Mouse (Mus musculus): ENCODE results near the gene Arhgef1. TPM values are rescaled to one million over a fixed set of nuclear protein-coding genes. Genes with fewer than 3 reads are reported as not detected.

The Arhgef1 gene
- total and polyA plus RNA-seq, 2 experiments from 2014 or later, result 28.2 to 37.0 TPM

- WGBS, result 3% methylated on average over 25 of the region's 33 CpGs
- no peak for DNase-seq (ENCODE audit: low spot score)
- Histone ChIP-seq H3K36me3 (replicated peaks; ENCODE audit: control insufficient read depth, insufficient read depth, low read length) (no peaks in the 10 kb centered on the region), H3K9ac (replicated peaks; ENCODE audit: low read depth, low read length) (no peak overlapping the region), H3K4me3 (ENCODE audit: low read depth, low read length) (peak overlapping the region; percentile 46), H3K4me2 (ENCODE audit: low read depth, low read length) (peak overlapping the region; percentile 62; the same call in 1 of the 2 replicates), H3K9me3 (replicated peaks; ENCODE audit: control insufficient read depth, low read length) (0 out of 2 replicates have a peak, but pooled peaks cover 4% of the 10 kb centered on the region), H3K4me1 (ENCODE audit: control insufficient read depth, insufficient read depth) (no peaks in the 10 kb centered on the region), H3K27ac (ENCODE audit: low read depth) (no peak overlapping the region), H3K27me3 (ENCODE audit: control insufficient read depth, insufficient read depth, low read length) (peaks cover 72% of the 10 kb centered on the region)
- TF ChIP-seq EP300 (IDR thresholded peaks at IDR 0.05; ENCODE audit: low read depth) (no peak), CTCF (IDR thresholded peaks at IDR 0.05; ENCODE audit: low read depth) (no peak)
- ATAC-seq (ENCODE audit: insufficient read depth, low read depth), result no peak
These were observed 52.5 kb downstream of the Arhgef1 start for GRCm38 (mm10) chr7:24955226-24955625.

GRCm38 (mm10) chr7:24964288-24964687 is 61.6 kb downstream of the Arhgef1 start:
- WGBS, result 59% methylated on average over 2 of the region's 2 CpGs
- TF ChIP-seq EP300 (IDR thresholded peaks at IDR 0.05; ENCODE audit: low read depth) (no peak), CTCF (IDR thresholded peaks at IDR 0.05; ENCODE audit: low read depth) (no peak)

GRCm38 (mm10) chr7:24964897-24965535 is 62.3 kb downstream of the Arhgef1 start:
- Histone ChIP-seq H3K4me1 (ENCODE audit: control insufficient read depth, insufficient read depth) (no peaks in the 10 kb centered on the region), H3K27me3 (ENCODE audit: control insufficient read depth, insufficient read depth, low read length) (no peaks in the 10 kb centered on the region), H3K9ac (replicated peaks; ENCODE audit: low read depth, low read length) (no peak overlapping the region), H3K4me2 (ENCODE audit: low read depth, low read length) (no peak overlapping the region), H3K4me3 (ENCODE audit: low read depth, low read length) (no peak overlapping the region), H3K9me3 (replicated peaks; ENCODE audit: control insufficient read depth, low read length) (no peaks in the 10 kb centered on the region), H3K36me3 (replicated peaks; ENCODE audit: control insufficient read depth, insufficient read depth, low read length) (peaks cover 9% of the 10 kb centered on the region), H3K27ac (ENCODE audit: low read depth) (no peak overlapping the region)
- 10% methylated on average over 5 of the region's 5 CpGs for WGBS
- ATAC-seq (ENCODE audit: insufficient read depth, low read depth), result no peak; the same call in 1 of the 2 replicates
- TF ChIP-seq EP300 (IDR thresholded peaks at IDR 0.05; ENCODE audit: low read depth), result no peak
- peak; percentile 65 for TF ChIP-seq CTCF (IDR thresholded peaks at IDR 0.05; ENCODE audit: low read depth)
- peak; percentile 31 for DNase-seq (ENCODE audit: low spot score)

More at GRCm38 (mm10) chr7:24964288-24964687, 61.6 kb downstream of the Arhgef1 start:
- Histone ChIP-seq H3K27ac (ENCODE audit: low read depth) (no peak overlapping the region), H3K4me2 (ENCODE audit: low read depth, low read length) (no peak overlapping the region), H3K4me1 (ENCODE audit: control insufficient read depth, insufficient read depth) (no peaks in the 10 kb centered on the region), H3K36me3 (replicated peaks; ENCODE audit: control insufficient read depth, insufficient read depth, low read length) (peaks cover 1% of the 10 kb centered on the region; the same call in 1 of the 2 replicates), H3K9ac (replicated peaks; ENCODE audit: low read depth, low read length) (no peak overlapping the region), H3K27me3 (ENCODE audit: control insufficient read depth, insufficient read depth, low read length) (no peaks in the 10 kb centered on the region), H3K4me3 (ENCODE audit: low read depth, low read length) (no peak overlapping the region), H3K9me3 (replicated peaks; ENCODE audit: control insufficient read depth, low read length) (no peaks in the 10 kb centered on the region)
- DNase-seq (ENCODE audit: low spot score) (no peak), ATAC-seq (ENCODE audit: insufficient read depth, low read depth) (no peak)

GRCm38 (mm10) chr7:24967966-24968365 is 65.3 kb downstream of the Arhgef1 start:
- DNase-seq (ENCODE audit: low spot score) (no peak), ATAC-seq (ENCODE audit: insufficient read depth, low read depth) (no peak)
- no peaks in the 10 kb centered on the region for H3K4me1 ChIP-seq (ENCODE audit: control insufficient read depth, insufficient read depth)
- WGBS, result 77% methylated on average over 8 of the region's 8 CpGs
- no peak overlapping the region for H3K27ac ChIP-seq (ENCODE audit: low read depth)
- H3K36me3 ChIP-seq (replicated peaks; ENCODE audit: control insufficient read depth, insufficient read depth, low read length), result peaks cover 14% of the 10 kb centered on the region
- H3K4me3 ChIP-seq (ENCODE audit: low read depth, low read length), result no peak overlapping the region
- no peak overlapping the region for H3K9ac ChIP-seq (replicated peaks; ENCODE audit: low read depth, low read length)
- no peak overlapping the region for H3K4me2 ChIP-seq (ENCODE audit: low read depth, low read length)
- no peaks in the 10 kb centered on the region for H3K27me3 ChIP-seq (ENCODE audit: control insufficient read depth, insufficient read depth, low read length)
- TF ChIP-seq CTCF (IDR thresholded peaks at IDR 0.05; ENCODE audit: low read depth) (no peak), EP300 (IDR thresholded peaks at IDR 0.05; ENCODE audit: low read depth) (no peak)
- no peaks in the 10 kb centered on the region for H3K9me3 ChIP-seq (replicated peaks; ENCODE audit: control insufficient read depth, low read length)

- H3K4me1 ChIP-seq (ENCODE audit: control insufficient read depth, insufficient read depth), result no peaks in the 10 kb centered on the region
- TF ChIP-seq EP300 (IDR thresholded peaks at IDR 0.05; ENCODE audit: low read depth), result no peak
- no peak for TF ChIP-seq CTCF (IDR thresholded peaks at IDR 0.05; ENCODE audit: low read depth)
- H3K4me2 ChIP-seq (ENCODE audit: low read depth, low read length), result no peak overlapping the region
- no peaks in the 10 kb centered on the region for H3K9me3 ChIP-seq (replicated peaks; ENCODE audit: control insufficient read depth, low read length)
- H3K27me3 ChIP-seq (ENCODE audit: control insufficient read depth, insufficient read depth, low read length), result no peaks in the 10 kb centered on the region
- H3K36me3 ChIP-seq (replicated peaks; ENCODE audit: control insufficient read depth, insufficient read depth, low read length), result peaks cover 14% of the 10 kb centered on the region
- 63% methylated on average over 6 of the region's 6 CpGs for WGBS
- no peak overlapping the region for H3K27ac ChIP-seq (ENCODE audit: low read depth)
- DNase-seq (ENCODE audit: low spot score) (no peak), ATAC-seq (ENCODE audit: insufficient read depth, low read depth) (no peak)
- no peak overlapping the region for H3K9ac ChIP-seq (replicated peaks; ENCODE audit: low read depth, low read length)
- H3K4me3 ChIP-seq (ENCODE audit: low read depth, low read length), result no peak overlapping the region
These were observed 65.8 kb downstream of the Arhgef1 start for GRCm38 (mm10) chr7:24968463-24968862.

GRCm38 (mm10) chr7:24969805-24970204 is 67.1 kb downstream of the Arhgef1 start:
- TF ChIP-seq EP300 (IDR thresholded peaks at IDR 0.05; ENCODE audit: low read depth) (no peak), CTCF (IDR thresholded peaks at IDR 0.05; ENCODE audit: low read depth) (no peak)
- no peak for ATAC-seq (ENCODE audit: insufficient read depth, low read depth)
- whole genome bisulfite sequencing, result 79% methylated on average over 12 of the region's 12 CpGs

More at GRCm38 (mm10) chr7:24969805-24970204, 67.1 kb downstream of the Arhgef1 start:
- no peak overlapping the region for H3K4me3 ChIP-seq (ENCODE audit: low read depth, low read length)
- H3K4me2 ChIP-seq (ENCODE audit: low read depth, low read length), result no peak overlapping the region
- no peak for DNase-seq (ENCODE audit: low spot score)
- no peak overlapping the region for H3K9ac ChIP-seq (replicated peaks; ENCODE audit: low read depth, low read length)
- no peak overlapping the region for H3K27ac ChIP-seq (ENCODE audit: low read depth)
- H3K9me3 ChIP-seq (replicated peaks; ENCODE audit: control insufficient read depth, low read length), result no peaks in the 10 kb centered on the region
- H3K27me3 ChIP-seq (ENCODE audit: control insufficient read depth, insufficient read depth, low read length), result no peaks in the 10 kb centered on the region
- H3K4me1 ChIP-seq (ENCODE audit: control insufficient read depth, insufficient read depth), result no peaks in the 10 kb centered on the region
- H3K36me3 ChIP-seq (replicated peaks; ENCODE audit: control insufficient read depth, insufficient read depth, low read length), result peaks cover 14% of the 10 kb centered on the region

All from heart, postnatal 0 days (tissue).